Comparison of ENCODE assay signal across 24 mouse cellular contexts in genomic region chr13:102852865-102853264, GRCm38 (mm10).
DNase-seq lines count a peak whose midpoint lies in the region; ATAC-seq lines count a peak whose summit lies in the region.
"Had no signal": no experiment of that assay in that cellular context is flagged by ENCODE, and none has a peak within 500 bp of the region (broad histone marks: within the 10 kb centered on the region; RNA-seq: fewer than 3 reads in every experiment).

No protein-coding gene starts in this region.

- H3K27me3 ChIP-seq in hindbrain, embryonic 13.5 days, result no peaks in the 10 kb centered on the region
- H3K27me3 ChIP-seq in hindbrain, embryonic 16.5 days (replicated peaks; ENCODE audit: control insufficient read depth, insufficient read depth, low read length), result no peaks in the 10 kb centered on the region
- H3K27me3 ChIP-seq in kidney, embryonic 15.5 days, result no peaks in the 10 kb centered on the region
- H3K27me3 ChIP-seq: liver, embryonic 13.5 days; midbrain, embryonic 15.5 days; neural tube, embryonic 12.5 days; stomach, embryonic 15.5 days had no signal

- H3K9me3 ChIP-seq in hindbrain, embryonic 13.5 days, result no peaks in the 10 kb centered on the region
- no peaks in the 10 kb centered on the region for H3K9me3 ChIP-seq in hindbrain, embryonic 16.5 days (ENCODE audit: control insufficient read depth, low read length)
- no peaks in the 10 kb centered on the region for H3K9me3 ChIP-seq in kidney, embryonic 15.5 days (replicated peaks)
- H3K9me3 ChIP-seq: forebrain, embryonic 10.5 days; liver, embryonic 13.5 days; midbrain, embryonic 15.5 days; neural tube, embryonic 12.5 days; stomach, embryonic 15.5 days had no signal

- WGBS in hindbrain, embryonic 13.5 days, result 92% methylated on average over 5 of the region's 5 CpGs
- WGBS in hindbrain, embryonic 16.5 days, result 85% methylated on average over 5 of the region's 5 CpGs
- 85% methylated on average over 5 of the region's 5 CpGs for WGBS in kidney, embryonic 15.5 days

- H3K9ac ChIP-seq in hindbrain, embryonic 13.5 days, result no peak overlapping the region
- H3K9ac ChIP-seq in hindbrain, embryonic 16.5 days (ENCODE audit: low read depth, low read length), result no peak overlapping the region
- no peak overlapping the region for H3K9ac ChIP-seq in kidney, embryonic 15.5 days
- H3K9ac ChIP-seq: forebrain, postnatal 0 days; hindbrain, embryonic 14.5 days; liver, embryonic 13.5 days; midbrain, embryonic 15.5 days; neural tube, embryonic 12.5 days; stomach, embryonic 15.5 days had no signal

- no peak overlapping the region for H3K4me2 ChIP-seq in hindbrain, embryonic 13.5 days
- no peak overlapping the region for H3K4me2 ChIP-seq in hindbrain, embryonic 16.5 days (ENCODE audit: low read length)
- no peak overlapping the region for H3K4me2 ChIP-seq in kidney, embryonic 15.5 days
- H3K4me2 ChIP-seq: hindbrain, embryonic 14.5 days; liver, embryonic 13.5 days; midbrain, embryonic 15.5 days; neural tube, embryonic 12.5 days; stomach, embryonic 15.5 days had no signal

- DNase-seq in kidney, adult 9 months, result peak; percentile 83
- peak; percentile 37 for DNase-seq in 416B (ENCODE audit: low read depth)
- peak; percentile 44 to 51 for DNase-seq in kidney, postnatal 25 days
- DNase-seq in gastrocnemius, adult 18-20 months (ENCODE audit: low spot score), result no peak
- no peak for DNase-seq in cerebellum, postnatal 10 days
- DNase-seq: adrenal gland, postnatal 36 days; cerebellum, adult 9-11 months; forebrain, postnatal 0 days; gastrocnemius, postnatal 25 days; heart, postnatal 36 days; layer of hippocampus, postnatal 36 days; liver, embryonic 13.5 days; lung, postnatal 10 days; right cerebral cortex, adult 18-20 months; right cerebral cortex, postnatal 4 days; thymus, postnatal 25 days had no signal

- H3K4me1 ChIP-seq in hindbrain, embryonic 13.5 days (replicated peaks), result peaks cover 3% of the 10 kb centered on the region; the same call in 1 of the 2 replicates
- H3K4me1 ChIP-seq in hindbrain, embryonic 16.5 days (ENCODE audit: control insufficient read depth, insufficient read depth, low read depth, low read length), result no peaks in the 10 kb centered on the region
- peaks cover 5% of the 10 kb centered on the region; the same call in 1 of the 2 replicates for H3K4me1 ChIP-seq in kidney, embryonic 15.5 days
- H3K4me1 ChIP-seq: midbrain, embryonic 15.5 days; neural tube, embryonic 12.5 days; stomach, embryonic 15.5 days had no signal

- H3K27ac ChIP-seq in hindbrain, embryonic 13.5 days, result no peak overlapping the region
- H3K27ac ChIP-seq in hindbrain, embryonic 16.5 days (ENCODE audit: low read depth, low read length), result no peak overlapping the region
- H3K27ac ChIP-seq in kidney, embryonic 15.5 days, result no peak overlapping the region
- H3K27ac ChIP-seq: forebrain, embryonic 10.5 days; hindbrain, embryonic 14.5 days; liver, embryonic 13.5 days; midbrain, embryonic 15.5 days; neural tube, embryonic 12.5 days; stomach, embryonic 15.5 days had no signal

- H3K4me3 ChIP-seq in hindbrain, embryonic 13.5 days, result no peak overlapping the region
- no peak overlapping the region for H3K4me3 ChIP-seq in hindbrain, embryonic 16.5 days (ENCODE audit: low read length)
- H3K4me3 ChIP-seq in kidney, embryonic 15.5 days (replicated peaks), result no peak overlapping the region
- H3K4me3 ChIP-seq: forebrain, embryonic 10.5 days; liver, embryonic 13.5 days; midbrain, embryonic 15.5 days; neural tube, embryonic 12.5 days; stomach, embryonic 15.5 days had no signal

- no peaks in the 10 kb centered on the region for H3K36me3 ChIP-seq in hindbrain, embryonic 13.5 days
- H3K36me3 ChIP-seq in hindbrain, embryonic 16.5 days (ENCODE audit: control insufficient read depth, insufficient read depth, low read length), result no peaks in the 10 kb centered on the region
- H3K36me3 ChIP-seq in kidney, embryonic 15.5 days, result 0 out of 2 replicates have a peak, but pooled peaks cover 3% of the 10 kb centered on the region
- H3K36me3 ChIP-seq: forebrain, embryonic 10.5 days; liver, embryonic 13.5 days; midbrain, embryonic 15.5 days; neural tube, embryonic 12.5 days; stomach, embryonic 15.5 days had no signal

- 0 out of 2 replicates have a peak, but pooled peaks have one; percentile 21 for ATAC-seq in hindbrain, embryonic 13.5 days (ENCODE audit: low FRiP score)
- no peak for ATAC-seq in hindbrain, embryonic 16.5 days
- ATAC-seq in kidney, embryonic 15.5 days (replicated peaks; ENCODE audit: low FRiP score), result no peak
- ATAC-seq: forebrain, postnatal 0 days; midbrain, embryonic 15.5 days had no signal

Comparison
In these comparisons a context has a peak if more than half of its experiments do, and no peak if none do; other contexts are left out.
1. DNase-seq: peak in kidney, adult 9 months (single experiment), 416B (single experiment) and kidney, postnatal 25 days (2 of 2); none in gastrocnemius, adult 18-20 months (single experiment) and cerebellum, postnatal 10 days (0 of 2).